Mouse (Mus musculus): ENCODE results near the gene Micu2. TPM values are rescaled to one million over a fixed set of nuclear protein-coding genes. Genes with fewer than 3 reads are reported as not detected.

Micu2 gene
- polyA plus RNA-seq, 1 experiment from 2014 or later: 72.0 TPM

- no peaks in the 10 kb centered on the region for H3K36me3 ChIP-seq (ENCODE audit: control insufficient read depth, insufficient read depth, low read length)
- 60% methylated on average over 4 of the region's 4 CpGs for WGBS
- H3K4me1 ChIP-seq (ENCODE audit: control insufficient read depth in 2 of 2, insufficient read depth in 2 of 2, low read length in 2 of 2): peaks cover 0 to 26% of the 10 kb centered on the region in 2 experiments; a peak in 3 of 4 replicates
- H3K4me2 ChIP-seq (ENCODE audit: low read length): no peak overlapping the region
- H3K9me3 ChIP-seq (ENCODE audit: control insufficient read depth, low read length): no peaks in the 10 kb centered on the region
- no peak for ATAC-seq (ENCODE audit: insufficient number of reproducible peaks, insufficient read depth, low FRiP score, low read depth)
- H3K4me3 ChIP-seq (ENCODE audit: control insufficient read depth in 1 of 2, insufficient read depth in 1 of 2, low read depth in 1 of 2, low read length in 2 of 2): no peak overlapping the region
- H3K27me3 ChIP-seq (ENCODE audit: control insufficient read depth, insufficient read depth, low read length): no peaks in the 10 kb centered on the region
- 0 out of 2 replicates have a peak overlapping the region, but pooled peaks have one; percentile 17 for H3K9ac ChIP-seq (ENCODE audit: low read length)
- peak overlapping the region in 1 of 2 experiments; percentile 88; a peak in 3 of 4 replicates for H3K27ac ChIP-seq (replicated peaks in 1 of 2; ENCODE audit: control insufficient read depth in 1 of 2, insufficient read depth in 1 of 2, low read depth in 2 of 2, low read length in 2 of 2)
Measured at GRCm38 (mm10) chr14:57882720-57883119, 116.3 kb downstream of the Micu2 start.

GRCm38 (mm10) chr14:57881793-57882192 is 117.3 kb downstream of the Micu2 start:
- no peaks in the 10 kb centered on the region for H3K27me3 ChIP-seq (ENCODE audit: control insufficient read depth, insufficient read depth, low read length)
- H3K4me2 ChIP-seq (ENCODE audit: low read length): peak overlapping the region; percentile 14
- H3K9me3 ChIP-seq (ENCODE audit: control insufficient read depth, low read length): no peaks in the 10 kb centered on the region
- no peak overlapping the region for H3K4me3 ChIP-seq (ENCODE audit: control insufficient read depth in 1 of 2, insufficient read depth in 1 of 2, low read depth in 1 of 2, low read length in 2 of 2)
- peak; percentile 88 for ATAC-seq (ENCODE audit: insufficient number of reproducible peaks, insufficient read depth, low FRiP score, low read depth)
- peak overlapping the region; percentile 57 for H3K9ac ChIP-seq (ENCODE audit: low read length)
- WGBS: 10% methylated on average over 4 of the region's 4 CpGs
- H3K4me1 ChIP-seq (ENCODE audit: control insufficient read depth in 2 of 2, insufficient read depth in 2 of 2, low read length in 2 of 2): peaks cover 0 to 26% of the 10 kb centered on the region in 2 experiments; a peak in 3 of 4 replicates
- H3K27ac ChIP-seq (replicated peaks in 1 of 2; ENCODE audit: control insufficient read depth in 1 of 2, insufficient read depth in 1 of 2, low read depth in 2 of 2, low read length in 2 of 2): peak overlapping the region; percentile 65 to 88
- peaks cover 3% of the 10 kb centered on the region; the same call in 1 of the 2 replicates for H3K36me3 ChIP-seq (ENCODE audit: control insufficient read depth, insufficient read depth, low read length)

- no peak for ATAC-seq (ENCODE audit: insufficient number of reproducible peaks, insufficient read depth, low FRiP score, low read depth)
- no peak overlapping the region for H3K4me3 ChIP-seq (ENCODE audit: control insufficient read depth in 1 of 2, insufficient read depth in 1 of 2, low read depth in 1 of 2, low read length in 2 of 2)
- no peak overlapping the region for H3K4me2 ChIP-seq (ENCODE audit: low read length)
- peaks cover 6% of the 10 kb centered on the region; the same call in 1 of the 2 replicates for H3K36me3 ChIP-seq (ENCODE audit: control insufficient read depth, insufficient read depth, low read length)
- H3K27ac ChIP-seq (replicated peaks in 1 of 2; ENCODE audit: control insufficient read depth in 1 of 2, insufficient read depth in 1 of 2, low read depth in 2 of 2, low read length in 2 of 2): peak overlapping the region; percentile 61 to 88; a peak in 3 of 4 replicates
- no peaks in the 10 kb centered on the region for H3K9me3 ChIP-seq (ENCODE audit: control insufficient read depth, low read length)
- H3K27me3 ChIP-seq (ENCODE audit: control insufficient read depth, insufficient read depth, low read length): no peaks in the 10 kb centered on the region
- peak overlapping the region; percentile 57; the same call in 1 of the 2 replicates for H3K9ac ChIP-seq (ENCODE audit: low read length)
- H3K4me1 ChIP-seq (ENCODE audit: control insufficient read depth in 2 of 2, insufficient read depth in 2 of 2, low read length in 2 of 2): peaks cover 0 to 26% of the 10 kb centered on the region in 2 experiments; a peak in 3 of 4 replicates
Measured at GRCm38 (mm10) chr14:57881074-57881473, 118.0 kb downstream of the Micu2 start.

GRCm38 (mm10) chr14:57877921-57878320 is 121.1 kb downstream of the Micu2 start:
- Histone ChIP-seq H3K9ac (ENCODE audit: low read length) (no peak overlapping the region), H3K4me2 (ENCODE audit: low read length) (no peak overlapping the region), H3K27ac (replicated peaks in 1 of 2; ENCODE audit: control insufficient read depth in 1 of 2, insufficient read depth in 1 of 2, low read depth in 2 of 2, low read length in 2 of 2) (0 out of 4 replicates have a peak overlapping the region, but pooled peaks of 1 of the 2 experiments have one; percentile 44), H3K27me3 (ENCODE audit: control insufficient read depth, insufficient read depth, low read length) (no peaks in the 10 kb centered on the region), H3K9me3 (ENCODE audit: control insufficient read depth, low read length) (no peaks in the 10 kb centered on the region), H3K4me1 (ENCODE audit: control insufficient read depth in 2 of 2, insufficient read depth in 2 of 2, low read length in 2 of 2) (peaks cover 0 to 25% of the 10 kb centered on the region in 2 experiments; a peak in 3 of 4 replicates), H3K4me3 (ENCODE audit: control insufficient read depth in 1 of 2, insufficient read depth in 1 of 2, low read depth in 1 of 2, low read length in 2 of 2) (no peak overlapping the region), H3K36me3 (ENCODE audit: control insufficient read depth, insufficient read depth, low read length) (peaks cover 21% of the 10 kb centered on the region)
- ATAC-seq (ENCODE audit: insufficient number of reproducible peaks, insufficient read depth, low FRiP score, low read depth): no peak
- 64% methylated on average over 9 of the region's 9 CpGs for WGBS

- Histone ChIP-seq H3K9me3 (ENCODE audit: control insufficient read depth, low read length) (no peaks in the 10 kb centered on the region), H3K27ac (replicated peaks in 1 of 2; ENCODE audit: control insufficient read depth in 1 of 2, insufficient read depth in 1 of 2, low read depth in 2 of 2, low read length in 2 of 2) (no peak overlapping the region), H3K36me3 (ENCODE audit: control insufficient read depth, insufficient read depth, low read length) (peaks cover 37% of the 10 kb centered on the region), H3K9ac (ENCODE audit: low read length) (no peak overlapping the region), H3K4me3 (ENCODE audit: control insufficient read depth in 1 of 2, insufficient read depth in 1 of 2, low read depth in 1 of 2, low read length in 2 of 2) (no peak overlapping the region), H3K4me2 (ENCODE audit: low read length) (no peak overlapping the region), H3K27me3 (ENCODE audit: control insufficient read depth, insufficient read depth, low read length) (no peaks in the 10 kb centered on the region), H3K4me1 (ENCODE audit: control insufficient read depth in 2 of 2, insufficient read depth in 2 of 2, low read length in 2 of 2) (no peaks in the 10 kb centered on the region)
- ATAC-seq (ENCODE audit: insufficient number of reproducible peaks, insufficient read depth, low FRiP score, low read depth): no peak
- whole genome bisulfite sequencing: 94% methylated on average over 3 of the region's 3 CpGs
Measured at GRCm38 (mm10) chr14:57866676-57867276, 132.3 kb downstream of the Micu2 start.

Other genes starting within 250 kb of the Micu2 start
- 24.9 and 25.9 TPM in 2 replicates for gene Lats2, start 240.9 kb downstream of the Micu2 start, polyA plus RNA-seq (2014; fragmentation: Nextera tagmentation; extraction: Ambion mirVana)
- gene Sap18, start 201.1 kb downstream of the Micu2 start, polyA plus RNA-seq (2014; fragmentation: Nextera tagmentation; extraction: Ambion mirVana): 22.4 and 23.3 TPM in 2 replicates
- 21.6 and 24.5 TPM in 2 replicates for gene Ska3, start 173.1 kb downstream of the Micu2 start, polyA plus RNA-seq (2014; fragmentation: Nextera tagmentation; extraction: Ambion mirVana)
- 148 and 155 TPM in 2 replicates for gene Mrpl57, start 173.0 kb downstream of the Micu2 start, polyA plus RNA-seq (2014; fragmentation: Nextera tagmentation; extraction: Ambion mirVana)
- 31.3 and 38.0 TPM in 2 replicates for gene Zdhhc20, start 109.0 kb downstream of the Micu2 start, polyA plus RNA-seq (2014; fragmentation: Nextera tagmentation; extraction: Ambion mirVana)
- gene Fgf9, start 71.3 kb upstream of the Micu2 start, polyA plus RNA-seq (2014; fragmentation: Nextera tagmentation; extraction: Ambion mirVana): 8.3 and 8.4 TPM in 2 replicates